Mouse (Mus musculus) T-helper 2 cell (primary cell): Measurements from ENCODE around the gene Larp1.
"Not testable (repeated sequence)": the region's sequence is repeated elsewhere in the genome, so short reads cannot be mapped to it uniquely, and the experiment has no call there.

Experiments
- in situ Hi-C: fragments of 300-600 bp; cut with MboI, MseI; formaldehyde crosslinking; loops from one replicate; pipeline ENCODE4 v1.15.1; 2025; ENCODE audit warnings: high pct_unique_total_duplicates

Larp1 gene

GRCm38 (mm10) chr11:58026337-58026736, 17.5 kb downstream of the Larp1 start:
- in situ Hi-C loops = loop anchor here (5.0 kb wide), 1 partner anchor 224 kb away; the partner anchor contains the start of gene Sap30l

DNA sequence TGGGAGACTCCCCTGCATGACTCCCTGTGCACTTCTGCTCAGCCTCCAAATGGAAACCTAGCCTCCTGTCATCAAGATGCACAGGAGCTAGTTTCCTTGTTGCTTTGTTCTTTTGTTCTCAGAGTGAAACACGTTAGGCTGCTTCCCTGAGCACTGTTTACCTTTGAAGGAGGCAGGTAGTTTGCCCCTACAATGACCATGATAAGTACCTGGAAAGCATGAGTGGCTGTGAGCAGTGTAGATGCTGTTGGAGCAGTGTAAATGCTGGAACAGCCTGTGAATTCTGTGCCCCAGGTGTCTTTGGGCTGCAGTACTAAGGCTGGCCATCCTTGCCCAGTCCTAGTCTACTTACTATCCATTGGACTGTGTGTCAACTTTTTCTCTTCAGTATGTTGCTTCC, 18.0 kb downstream of the Larp1 start:
- in situ Hi-C loops = loop anchor here (5.0 kb wide), 1 partner anchor 225 kb away; the partner anchor contains the start of gene Sap30l

- in situ Hi-C loops = loop anchor here (5.0 kb wide), 1 partner anchor 227 kb away; the partner anchor contains the start of gene Sap30l
These were observed 20.1 kb downstream of the Larp1 start for GRCm38 (mm10) chr11:58028981-58029380.

DNA sequence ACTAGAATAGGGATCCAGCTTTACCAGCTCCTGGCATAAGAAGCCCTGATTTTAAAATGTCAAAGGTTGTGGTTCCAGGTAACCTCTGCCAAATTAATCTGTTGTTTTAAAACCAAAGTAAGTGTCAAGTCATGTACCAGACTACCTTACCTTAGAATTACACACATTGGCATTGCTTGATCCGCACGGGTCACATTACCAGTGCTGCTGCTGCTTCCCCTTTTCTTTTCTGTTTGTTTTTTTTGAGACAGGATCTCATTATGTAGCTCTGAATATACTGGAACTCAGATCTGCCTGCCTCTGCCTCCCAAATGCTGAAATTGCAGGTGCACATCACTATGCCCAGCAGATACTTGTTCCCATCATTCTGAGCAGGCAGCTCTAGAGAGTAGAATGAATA, 21.0 kb downstream of the Larp1 start:
- in situ Hi-C loops = loop anchor here (5.0 kb wide), 1 partner anchor 228 kb away; the partner anchor contains the start of gene Sap30l

DNA sequence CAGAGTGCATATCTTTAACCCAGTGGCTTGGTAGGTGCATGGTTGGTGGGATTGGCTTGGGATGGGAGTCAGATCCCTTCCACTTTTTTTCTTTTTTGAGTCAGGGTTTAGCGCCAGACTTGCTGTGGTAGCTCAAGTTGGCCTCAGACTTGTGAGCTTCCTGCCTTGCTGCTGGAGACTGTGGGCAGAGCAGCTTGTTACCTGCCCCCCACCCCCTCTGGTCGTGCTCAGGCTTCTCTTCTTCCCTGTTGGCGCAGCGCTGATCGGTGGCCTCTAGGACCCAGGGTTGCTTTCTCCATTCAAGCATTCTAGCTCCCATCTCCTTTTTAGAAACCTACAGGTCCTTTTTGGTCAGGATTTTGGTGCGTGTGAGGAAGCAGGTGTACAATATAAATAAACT, 22.3 kb downstream of the Larp1 start:
- in situ Hi-C loops = no loop called here

DNA sequence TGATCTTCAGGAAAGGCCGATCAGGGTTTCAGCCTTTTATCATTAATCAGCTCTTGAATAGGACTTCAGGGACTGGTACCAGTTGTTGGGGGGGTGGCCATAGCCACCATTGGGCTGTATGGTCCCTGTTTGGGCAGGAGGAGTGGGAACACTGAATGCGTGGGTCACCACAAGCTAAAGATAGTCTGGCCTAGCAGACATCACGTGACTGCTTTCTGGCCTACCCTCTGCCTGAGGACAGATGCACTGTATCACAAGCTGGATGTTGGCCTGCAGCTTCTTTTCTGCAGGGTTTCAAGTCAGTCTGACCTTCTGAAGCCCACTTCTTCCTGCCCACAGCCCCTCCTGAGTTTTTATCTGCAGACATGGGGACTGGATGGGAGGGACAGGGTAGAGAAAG, 24.8 kb downstream of the Larp1 start:
- in situ Hi-C loops = no loop called here

DNA sequence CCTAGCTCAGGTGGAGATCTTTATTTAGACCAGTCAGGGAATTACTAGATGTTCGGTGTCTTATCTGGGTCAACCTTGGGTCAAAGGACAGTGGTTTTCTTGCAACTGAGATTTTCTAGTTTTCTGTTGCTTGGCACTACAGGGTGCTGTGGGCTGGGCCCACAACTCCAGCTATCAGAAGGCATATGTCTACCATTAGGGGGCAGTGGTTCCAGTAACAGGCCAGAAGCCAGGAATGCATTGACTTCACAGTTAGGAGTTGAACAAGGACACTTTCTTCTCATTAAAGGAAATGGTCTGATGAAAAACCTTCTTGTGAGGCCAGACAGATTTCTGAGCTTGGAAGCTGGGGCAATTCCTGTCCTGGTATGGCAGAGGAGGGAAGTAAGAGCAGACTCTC, 30.2 kb downstream of the Larp1 start:
- in situ Hi-C loops = no loop called here

- in situ Hi-C loops = no loop called here
These were observed 34.1 kb downstream of the Larp1 start for GRCm38 (mm10) chr11:58042861-58043431.

GRCm38 (mm10) chr11:58046438-58046837, 37.6 kb downstream of the Larp1 start:
- in situ Hi-C loops = no loop called here

- in situ Hi-C loops = loop anchor here (5.0 kb wide), 1 partner anchor 105 kb away; no protein-coding TSS in a partner anchor
These were observed 48.6 kb downstream of the Larp1 start for GRCm38 (mm10) chr11:58057455-58057854.

DNA sequence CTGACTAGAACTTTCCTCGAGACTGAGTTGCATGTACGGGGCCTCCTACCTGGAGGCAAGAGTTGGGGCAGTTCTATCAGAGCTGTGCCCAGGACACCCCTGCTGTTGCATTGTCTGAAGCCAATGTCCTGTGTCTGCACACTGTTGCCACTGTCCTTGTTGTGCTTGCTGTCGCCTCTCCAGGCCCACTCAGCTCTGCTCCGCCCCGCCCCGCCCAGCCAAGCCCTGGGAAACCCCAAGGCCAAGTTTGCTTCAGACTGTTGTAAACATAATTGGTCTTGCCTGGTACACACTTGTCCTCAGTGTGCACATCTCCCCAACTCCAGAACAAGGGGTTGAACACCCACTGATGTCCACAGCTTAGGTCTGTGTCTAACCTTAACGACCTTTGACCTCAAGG, 50.9 kb downstream of the Larp1 start:
- in situ Hi-C loops = loop anchor here (5.0 kb wide), 1 partner anchor 107 kb away; no protein-coding TSS in a partner anchor

DNA sequence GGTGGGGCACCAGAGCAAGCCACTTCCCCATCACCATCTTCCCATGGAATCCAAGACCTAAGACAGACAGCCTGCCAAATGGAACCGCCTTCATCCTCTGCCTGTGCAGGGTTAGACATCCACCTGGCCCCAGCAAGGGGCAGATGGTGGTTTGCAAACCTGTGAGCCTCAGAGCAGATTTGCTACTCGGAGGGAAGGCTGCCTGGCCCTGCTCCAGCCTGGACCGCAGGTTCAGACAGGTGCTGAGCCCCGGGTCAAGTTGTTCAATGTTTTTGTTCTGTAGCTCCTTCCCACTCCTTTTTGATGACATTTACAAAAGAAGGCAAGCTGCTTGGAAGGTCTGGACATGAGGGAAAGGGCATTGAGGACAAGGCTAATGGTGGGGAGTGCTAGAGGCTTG, 52.4 kb downstream of the Larp1 start:
- in situ Hi-C loops = not testable (repeated sequence)

DNA sequence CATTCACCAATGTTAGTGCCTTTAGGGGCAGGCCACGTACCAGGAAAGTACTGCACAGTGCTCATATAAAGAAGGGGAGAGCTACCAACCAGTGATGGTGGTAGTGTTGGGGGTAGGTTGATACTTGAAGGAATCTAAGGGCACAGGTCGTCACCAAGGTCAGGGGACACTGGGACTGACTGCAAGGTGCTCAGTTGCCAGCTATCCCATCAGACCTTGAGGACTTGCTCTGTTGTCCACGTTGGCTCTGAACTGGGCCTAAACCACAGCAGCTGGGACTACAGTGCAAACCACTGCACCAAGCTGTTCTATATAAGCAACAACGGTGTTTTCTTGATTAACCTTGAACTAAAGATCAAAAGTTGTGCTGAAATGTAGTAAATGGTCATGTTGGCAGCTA, 53.7 kb downstream of the Larp1 start:
- in situ Hi-C loops = no loop called here

- in situ Hi-C loops = no loop called here
These were observed 56.2 kb downstream of the Larp1 start for GRCm38 (mm10) chr11:58065025-58065424.

- in situ Hi-C loops = no loop called here
These were observed 64.1 kb downstream of the Larp1 start for GRCm38 (mm10) chr11:58072978-58073377.

- in situ Hi-C loops = no loop called here
These were observed 68.4 kb downstream of the Larp1 start for GRCm38 (mm10) chr11:58077270-58077669.

DNA sequence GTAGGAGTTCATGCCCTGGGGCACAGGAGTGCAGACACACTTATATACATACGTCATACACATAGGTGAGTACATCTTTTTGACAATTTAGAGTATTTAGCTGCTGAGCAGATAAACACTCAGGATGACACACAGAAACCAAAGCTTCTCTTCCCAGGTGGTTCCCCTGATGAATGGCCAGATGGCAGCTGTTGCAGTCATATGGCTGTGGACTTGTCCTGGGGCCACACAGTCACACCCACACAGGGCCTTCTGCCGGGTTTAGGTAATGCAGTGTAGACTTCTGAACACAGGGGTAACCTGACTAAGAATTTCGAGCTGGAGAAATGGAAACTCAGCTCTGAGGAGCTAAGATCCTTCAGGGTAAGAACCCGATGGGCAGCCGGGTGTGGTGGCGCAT, 72.9 kb downstream of the Larp1 start:
- in situ Hi-C loops = no loop called here

- in situ Hi-C loops = no loop called here
These were observed 83.7 kb downstream of the Larp1 start for GRCm38 (mm10) chr11:58092541-58092940.

DNA sequence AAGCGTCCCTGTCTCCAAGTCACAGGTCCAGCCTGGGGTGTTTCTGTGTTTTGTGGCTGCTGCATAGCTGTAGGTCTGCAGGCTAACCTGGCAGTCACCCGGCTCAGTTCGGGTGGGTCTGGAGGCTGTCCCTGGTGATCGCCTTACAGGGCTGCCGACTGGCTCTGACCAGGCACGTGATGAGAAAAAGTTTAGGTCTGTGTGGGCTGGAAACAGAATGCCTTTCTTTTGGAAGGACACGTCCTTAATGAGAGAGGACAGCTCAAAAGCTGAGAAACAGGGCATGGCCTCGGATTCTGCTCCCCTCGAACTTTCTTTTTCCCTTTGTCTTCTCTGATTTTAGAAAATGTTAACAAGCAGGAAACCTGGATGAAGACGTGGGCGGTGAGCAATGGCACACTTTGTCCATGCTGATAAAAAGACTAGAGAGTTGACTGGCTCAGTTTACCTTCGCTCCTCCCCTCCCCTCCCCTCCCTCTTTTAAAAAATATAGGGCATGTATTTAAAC, 84.2 kb downstream of the Larp1 start, which contains the start of gene Gm12248:
Gene Gm12248 (minus strand): TSS at position 114 of the 508 bp plus-strand sequence.
- in situ Hi-C loops = no loop called here

DNA sequence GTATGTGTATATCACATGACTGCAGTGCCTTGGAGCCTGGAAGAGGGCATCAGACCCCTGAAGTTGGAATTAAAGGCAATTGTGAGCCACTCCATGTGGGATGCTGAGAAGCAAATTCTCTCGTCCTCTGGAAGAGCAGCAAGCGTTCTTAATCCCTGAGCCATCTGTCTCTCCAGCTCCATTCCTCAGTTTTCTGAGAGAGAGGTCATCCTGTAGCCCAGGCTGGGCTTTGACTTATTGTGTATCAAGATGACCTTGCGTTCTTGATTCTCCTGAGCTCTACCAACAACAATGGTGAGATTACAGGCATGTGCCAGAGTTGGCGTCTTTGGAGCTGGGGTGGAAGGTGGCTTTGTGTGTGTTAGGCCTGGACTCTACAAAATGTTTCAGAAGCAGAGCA, 85.9 kb downstream of the Larp1 start:
- in situ Hi-C loops = no loop called here

GRCm38 (mm10) chr11:58095561-58095960, 86.7 kb downstream of the Larp1 start:
- in situ Hi-C loops = no loop called here

- in situ Hi-C loops = no loop called here
These were observed 87.3 kb downstream of the Larp1 start for GRCm38 (mm10) chr11:58096160-58096559.

DNA sequence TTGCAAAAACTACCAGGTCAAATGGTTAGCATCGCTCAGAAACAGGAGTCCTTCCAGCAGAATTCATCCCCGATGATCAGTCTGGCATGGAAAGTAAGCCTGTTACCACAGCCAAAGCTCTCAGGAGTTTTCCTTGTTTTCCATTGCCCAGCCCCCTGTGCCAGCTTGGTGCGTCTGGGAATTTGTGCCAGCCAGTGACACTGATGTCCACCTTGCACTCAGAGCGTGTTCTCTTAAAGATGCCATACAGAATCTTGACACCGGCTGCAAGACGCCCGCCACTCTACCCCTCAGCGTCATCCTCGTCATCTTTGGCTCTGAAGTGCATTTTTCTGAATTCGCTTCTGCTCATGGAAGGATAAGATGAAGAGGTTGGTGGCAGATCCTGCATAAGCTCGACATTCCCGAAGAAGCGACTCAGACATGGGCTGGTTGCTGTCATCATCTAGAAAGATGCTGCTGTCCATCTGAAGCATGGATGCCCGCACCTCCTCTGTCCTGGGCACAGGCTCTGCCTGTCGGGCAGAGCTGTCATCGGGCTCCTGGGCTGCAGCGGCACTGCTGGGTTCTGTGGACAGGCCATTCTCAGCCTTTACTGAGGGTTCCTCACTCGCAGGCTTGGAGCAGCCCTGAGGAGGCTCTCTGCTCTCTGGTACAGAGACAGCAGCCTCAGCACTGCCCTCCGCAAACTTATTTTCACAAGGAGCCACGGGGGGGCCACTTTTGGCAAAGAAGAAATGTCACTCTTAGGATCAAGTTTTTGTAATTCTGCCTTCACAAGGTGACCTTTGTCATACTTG, 88.2 kb downstream of the Larp1 start:
- in situ Hi-C loops = no loop called here
